22 mouse cellular contexts compared by ENCODE assay signal in the genomic region with DNA sequence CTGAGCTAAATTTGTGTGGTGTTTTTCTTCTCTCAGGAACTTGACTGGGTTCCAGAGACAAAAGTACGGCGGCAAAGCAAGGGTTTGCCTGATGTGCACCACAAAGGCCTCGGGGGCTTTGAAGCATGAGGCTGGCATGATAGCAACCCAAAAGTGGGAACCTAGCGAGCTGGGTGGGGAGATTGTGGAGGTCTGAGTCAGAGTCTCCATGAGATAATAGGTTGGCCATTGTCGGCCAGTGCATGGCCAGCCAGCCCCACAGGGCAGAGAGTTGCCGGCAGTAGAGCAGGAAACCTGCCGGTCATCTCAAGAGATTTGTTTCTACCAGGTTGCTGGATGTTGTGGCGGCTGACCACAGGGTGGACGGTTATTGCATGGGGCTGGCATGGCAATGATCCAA. TPM values are rescaled to one million over a fixed set of nuclear protein-coding genes. Genes with fewer than 3 reads are reported as not detected.
A peak's percentile ranks its signal among the peaks of the same experiment; 100 is the strongest.
DNase-seq lines count a peak whose midpoint lies in the region; ATAC-seq and TF ChIP-seq lines count a peak whose summit lies in the region.
"Had no signal": no experiment of that assay in that cellular context is flagged by ENCODE, and none has a peak within 500 bp of the region (broad histone marks: within the 10 kb centered on the region; RNA-seq: fewer than 3 reads in every experiment).

No protein-coding gene starts in this region.

- no peak for TF ChIP-seq POLR2A in CH12.LX (IDR thresholded peaks at IDR 0.05; ENCODE audit: low read depth, low read length)
- no peak for TF ChIP-seq POLR2A in myocyte (IDR thresholded peaks at IDR 0.05; ENCODE audit: insufficient read length, low read depth)
- no peak for TF ChIP-seq POLR2A in heart, adult 2 months (IDR thresholded peaks at IDR 0.05; ENCODE audit: insufficient read depth, low read depth, low read length)

- H3K4me1 ChIP-seq in CH12.LX (ENCODE audit: control insufficient read depth in 1 of 2, insufficient read depth in 2 of 2), result peaks cover 26 to 55% of the 10 kb centered on the region in 2 experiments
- H3K4me1 ChIP-seq in heart, adult 2 months (ENCODE audit: control insufficient read depth, insufficient read depth, low read length), result peaks cover 3% of the 10 kb centered on the region

- no peak overlapping the region for H3K4me3 ChIP-seq in CH12.LX (replicated peaks in 1 of 3; ENCODE audit: low read depth in 2 of 3, low read length in 2 of 3, poor library complexity in 1 of 3)
- H3K4me3 ChIP-seq in myocyte, result no peak overlapping the region
- no peak overlapping the region for H3K4me3 ChIP-seq in heart, adult 2 months
- H3K4me3 ChIP-seq: embryonic facial prominence, embryonic 10.5 days; forebrain, embryonic 13.5 days; heart, embryonic 13.5 days; hindbrain, embryonic 12.5 days had no signal

- TF ChIP-seq RAD21 in CH12.LX (IDR thresholded peaks at IDR 0.05; ENCODE audit: low read depth, low read length), result no peak

- no peaks in the 10 kb centered on the region for H3K36me3 ChIP-seq in CH12.LX (replicated peaks in 1 of 2; ENCODE audit: control insufficient read depth in 1 of 2, insufficient read depth in 1 of 2, low read length in 1 of 2)
- no peaks in the 10 kb centered on the region for H3K36me3 ChIP-seq in myocyte (ENCODE audit: control insufficient read depth, insufficient read depth)
- H3K36me3 ChIP-seq in heart, adult 2 months (ENCODE audit: control insufficient read depth, insufficient read depth, low read length), result no peaks in the 10 kb centered on the region
- H3K36me3 ChIP-seq: embryonic facial prominence, embryonic 10.5 days; heart, embryonic 13.5 days; hindbrain, embryonic 12.5 days had no signal

- H3K27ac ChIP-seq in CH12.LX (ENCODE audit: insufficient read depth, low read depth), result no peak overlapping the region
- no peak overlapping the region for H3K27ac ChIP-seq in heart, adult 2 months
- H3K27ac ChIP-seq: embryonic facial prominence, embryonic 10.5 days; forebrain, embryonic 13.5 days; heart, embryonic 13.5 days; hindbrain, embryonic 12.5 days had no signal

- intact Hi-C loops in heart, adult 2 months (cut with DNase I), result no loop called here

- TF ChIP-seq CTCF in CH12.LX (conservative IDR thresholded peaks at IDR 0.05 in 1 of 2, IDR thresholded peaks at IDR 0.05 in 1 of 2; ENCODE audit: low read depth in 2 of 2, low read length in 2 of 2) (no peak), Patski (IDR thresholded peaks at IDR 0.05) (no peak)
- TF ChIP-seq CTCF in heart, adult 2 months (IDR thresholded peaks at IDR 0.05), result no peak

- in situ Hi-C loops in CH12.LX (cut with MboI; ENCODE audit: low pct_ligation_motif_present, low pct_unique_long_range_greater_than_20kb, low sequenced_read_pairs), result loop anchor here (25.0 kb wide), 2 partner anchors 444 to 1156 kb away; no protein-coding TSS in a partner anchor
- in situ Hi-C loops in Patski (cut with MboI; ENCODE audit: low pct_unique_long_range_greater_than_20kb), result no loop called here

- H3K79me2 ChIP-seq in CH12.LX (replicated peaks; ENCODE audit: control insufficient read depth, extremely low read depth, insufficient read depth, poor library complexity, severe bottlenecking) (no peaks in the 10 kb centered on the region), myocyte (ENCODE audit: control insufficient read depth, insufficient read depth) (no peaks in the 10 kb centered on the region)
- no peaks in the 10 kb centered on the region for H3K79me2 ChIP-seq in heart, adult 2 months (replicated peaks; ENCODE audit: control insufficient read depth, insufficient read depth, low read length)

- dilution Hi-C loops in CH12.LX (cut with MboI; ENCODE audit: extremely low pct_ligation_motif_present, extremely low pct_unique_long_range_greater_than_20kb, low sequenced_read_pairs), result no loop called here

- ATAC-seq in Patski, result peak; percentile 69
- ATAC-seq: CD4-positive, CD25-positive, alpha-beta regulatory T cell, adult 4 months; forebrain, embryonic 13.5 days; forebrain, postnatal 0 days; hindbrain, embryonic 16.5 days; inflammation-experienced regulatory T-cells, adult 6 months; intestine, postnatal 0 days had no signal

- no peak overlapping the region for H3K9ac ChIP-seq in CH12.LX (ENCODE audit: insufficient read depth, low read depth)
- no peak overlapping the region for H3K9ac ChIP-seq in heart, adult 2 months (ENCODE audit: low read depth, low read length)
- H3K9ac ChIP-seq: forebrain, embryonic 13.5 days; forebrain, postnatal 0 days; heart, embryonic 13.5 days; hindbrain, embryonic 12.5 days had no signal

- H3K9me3 ChIP-seq in CH12.LX (replicated peaks; ENCODE audit: low read length), result no peaks in the 10 kb centered on the region
- H3K9me3 ChIP-seq: embryonic facial prominence, embryonic 10.5 days; forebrain, embryonic 13.5 days; heart, embryonic 13.5 days; hindbrain, embryonic 12.5 days had no signal

- TF ChIP-seq EP300 in CH12.LX (IDR thresholded peaks at IDR 0.05; ENCODE audit: low read length), result no peak
- no peak for TF ChIP-seq EP300 in heart, adult 2 months (IDR thresholded peaks at IDR 0.05; ENCODE audit: insufficient read depth, low read depth, low read length)

- no peak overlapping the region for H3ac ChIP-seq in myocyte (ENCODE audit: control insufficient read depth, insufficient read length)

- H3K27me3 ChIP-seq in CH12.LX (replicated peaks) (no peaks in the 10 kb centered on the region), Patski (no peaks in the 10 kb centered on the region), myocyte (ENCODE audit: control insufficient read depth, insufficient read depth, insufficient read length) (no peaks in the 10 kb centered on the region)
- no peaks in the 10 kb centered on the region for H3K27me3 ChIP-seq in heart, adult 2 months (ENCODE audit: control insufficient read depth, insufficient read depth, low read length)
- H3K27me3 ChIP-seq: forebrain, embryonic 13.5 days; heart, embryonic 13.5 days; hindbrain, embryonic 12.5 days had no signal

- 61% methylated on average over 9 of the region's 9 CpGs for WGBS in heart, adult 2 months

- POLR2A ChIA-PET in Patski (lab: Charles Lee), result no interaction called here

- CTCF ChIA-PET in Patski (lab: Charles Lee), result no interaction called here

- H3K4me2 ChIP-seq in CH12.LX (ENCODE audit: insufficient read depth, low read depth, poor library complexity, severe bottlenecking) (no peak overlapping the region), myocyte (ENCODE audit: low read depth) (peak overlapping the region; percentile 36)
- H3K4me2 ChIP-seq: forebrain, embryonic 13.5 days; heart, embryonic 13.5 days; hindbrain, embryonic 12.5 days had no signal

- DNase-seq in 416B (ENCODE audit: low read depth) (peak; percentile 97), CH12.LX (ENCODE audit: extremely low read depth) (no peak), Patski (ENCODE audit: low read depth, low spot score) (peak; percentile 83)
- DNase-seq in heart, adult 2 months, result no peak
- DNase-seq in layer of hippocampus, postnatal 14 days (ENCODE audit: low spot score in 2 of 2), result no peak
- DNase-seq: adrenal gland, adult 2 months; adrenal gland, postnatal 25 days; cerebellum, adult 18-20 months; cerebellum, postnatal 10 days; forebrain, postnatal 0 days; gastrocnemius, postnatal 25 days; heart, adult 18-20 months; heart, postnatal 4 days had no signal

TF ChIP-seq in CH12.LX, 34 proteins besides CTCF, POLR2A, EP300 and RAD21:
- TF ChIP-seq SIN3A (IDR thresholded peaks at IDR 0.05; ENCODE audit: low read length), result no peak
- TF ChIP-seq UBTF (IDR thresholded peaks at IDR 0.05; ENCODE audit: low read depth, low read length), result 0 out of 2 replicates have a peak, but pooled peaks have one; percentile 63
- no peak for TF ChIP-seq PAX5 (IDR thresholded peaks at IDR 0.05; ENCODE audit: low read length)
- TF ChIP-seq TBP (conservative IDR thresholded peaks at IDR 0.05; ENCODE audit: low read depth, low read length), result peak; percentile 67; the same call in 1 of the 2 replicates

TF ChIP-seq in myocyte, 11 proteins besides CTCF, POLR2A, EP300 and RAD21:
- TF ChIP-seq MYOD1 (IDR thresholded peaks at IDR 0.05; ENCODE audit: control insufficient read depth in 1 of 3, insufficient read length in 2 of 3, low read depth in 2 of 3) (no peak), CEBPB (IDR thresholded peaks at IDR 0.05; ENCODE audit: insufficient read depth, poor library complexity, severe bottlenecking) (0 out of 2 replicates have a peak, but pooled peaks have one; percentile 28)

RNA-seq across cellular contexts. Expression of a gene that starts 25.5 kb away (rescaled TPM):
- total RNA-seq in CH12.LX (2012; rRNA removed), result 34.2 and 41.7 TPM in 2 replicates
- total RNA-seq in CH12.LX (2014; rRNA removed), result 40.4 and 43.3 TPM in 2 replicates
- polyA plus RNA-seq in CH12.LX (2012; ENCODE audit: insufficient read length, low read depth), result 203 and 232 TPM in 2 replicates
- not detected for polyA plus RNA-seq in Patski (2021)
- 0.14 TPM for polyA plus RNA-seq in myocyte (2012; fragmentation: generic; extraction: Trizol)
- 1 to 10 TPM in 1 of 2 experiments, under 1 TPM in 1; 0.32 to 1.6 TPM for total RNA-seq in heart, adult 2 months (2021)
- 0.70 and 1.3 TPM in 2 replicates for polyA plus RNA-seq in heart, adult 2 months (2012; rRNA removed)
- total RNA-seq in layer of hippocampus, postnatal 14 days (2021), result 1 to 10 TPM; 2.9 to 3.7 TPM

Comparison
In these comparisons a context has a peak if more than half of its experiments do, and no peak if none do; other contexts are left out.
1. DNase-seq: peak in 416B (single experiment) and Patski (single experiment); none in CH12.LX (single experiment), heart, adult 2 months (0 of 2) and layer of hippocampus, postnatal 14 days (0 of 2).
2. RNA of a gene that starts 25.5 kb away (polyA plus RNA-seq): 203 to 232 TPM in CH12.LX; 0.70 to 1.3 TPM in heart, adult 2 months, 0.14 TPM in myocyte (single experiment) and not detected in Patski (single experiment); every median in the first group is over 10 times any median in the second.